Mouse (Mus musculus) embryonic facial prominence, embryonic 10.5 days (tissue): ENCODE data around the gene Wdr62. TPM values are rescaled to one million over a fixed set of nuclear protein-coding genes. Genes with fewer than 3 reads are reported as not detected.

Experiments used
- DNase-seq: peaks from one replicate; pipeline ENCODE4 v3.0.0-alpha.2; 2017; ENCODE audit warnings: low spot score
- H3K27ac ChIP-seq: fragments of 300-500 bp; sonication (generic); replicated peaks from 2 replicates; pipeline ENCODE4 v1.5.1; 2016; ENCODE audit warnings: mild to moderate bottlenecking
- H3K27me3 ChIP-seq: fragments of 300-500 bp; sonication (generic); replicated peaks from 2 replicates; pipeline ENCODE4 v1.6.1; 2016; ENCODE audit warnings: low read depth, mild to moderate bottlenecking; ENCODE audit not compliant: poor library complexity, severe bottlenecking
- H3K36me3 ChIP-seq: fragments of 300-500 bp; sonication (generic); replicated peaks from 2 replicates; pipeline ENCODE4 v1.6.1; 2016; ENCODE audit warnings: mild to moderate bottlenecking, moderate library complexity
- H3K4me1 ChIP-seq: fragments of 300-500 bp; sonication (generic); 2 replicates; pipeline ENCODE4 v1.6.1; 2016
- H3K4me3 ChIP-seq: fragments of 300-500 bp; sonication (generic); 2 replicates; pipeline ENCODE4 v1.5.1; 2016; ENCODE audit warnings: mild to moderate bottlenecking, moderate library complexity
- H3K9me3 ChIP-seq: fragments of 300-500 bp; sonication (generic); 2 replicates; pipeline ENCODE4 v1.6.1; 2016; ENCODE audit warnings: mild to moderate bottlenecking
- WGBS: fragments of 180-500 bp; shearing (Covaris S2); methylation state at CpG from one replicate; pipeline ENCODE4 v1.1.7; 2016; 5-methylcytosine and 5-hydroxymethylcytosine counted together
- polyA plus RNA-seq: library from polyadenylated mRNA; unstranded; fragments of >200 nt; fragmentation: Nextera tagmentation; extraction: Ambion mirVana; gene quantifications from 2 replicates; pipeline ENCODE4 v1.2.1, GENCODE M21; 2016

Wdr62 gene
- 17.8 and 18.2 TPM in 2 replicates for polyA plus RNA-seq

DNA sequence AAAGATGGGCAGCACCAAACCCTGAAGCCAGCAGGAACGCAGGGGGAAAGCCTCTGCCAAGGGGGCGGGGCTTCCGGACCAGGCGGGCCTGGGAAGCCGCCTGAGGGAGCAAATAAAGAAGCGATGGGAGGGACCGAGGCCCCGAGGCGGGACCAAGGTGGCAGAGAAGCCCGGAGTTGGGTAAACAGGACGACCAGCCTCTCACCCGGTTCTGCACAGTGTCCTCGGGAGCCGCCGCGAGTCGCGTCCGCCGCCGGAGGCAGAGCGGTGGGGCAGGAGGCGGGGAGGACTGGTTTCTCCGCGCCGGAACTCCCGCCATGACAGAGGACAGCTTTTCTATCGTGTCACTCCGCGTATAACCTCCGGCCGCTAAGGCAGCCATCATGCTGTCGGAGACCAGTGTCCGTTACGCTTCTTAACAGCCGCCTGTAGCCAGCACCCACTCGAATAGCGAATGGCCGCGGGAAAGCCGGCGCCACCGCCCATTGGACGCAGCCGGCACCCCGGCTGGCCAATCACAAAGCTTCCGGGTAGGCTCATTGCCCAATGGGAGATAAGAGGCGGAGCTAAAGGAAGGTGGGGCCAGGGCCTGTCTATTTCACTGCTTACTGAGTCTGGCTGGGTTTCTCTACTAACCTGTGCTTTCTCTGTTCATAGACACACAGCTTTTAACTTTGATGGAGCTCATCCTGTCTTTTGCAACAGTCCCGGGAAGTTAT lies at the start of gene Wdr62, which contains the start of gene Thap8:
TSS of gene Wdr62 (minus strand) at position 469 of the 719 bp plus-strand sequence.
TSS of gene Thap8 (plus strand) at position 144 of the 719 bp plus-strand sequence.
- peak; percentile 95 for DNase-seq
- H3K36me3 ChIP-seq = no peaks in the 10 kb centered on the region
- H3K9me3 ChIP-seq = no peaks in the 10 kb centered on the region
- no peaks in the 10 kb centered on the region for H3K27me3 ChIP-seq
- under 1% methylated on average over 49 of the region's 49 CpGs for WGBS
- H3K4me1 ChIP-seq = peaks cover 20% of the 10 kb centered on the region
- H3K27ac ChIP-seq = peak within 1 kb of the TSS; percentile 86
- H3K4me3 ChIP-seq = peak within 1 kb of the TSS; percentile 78

DNA sequence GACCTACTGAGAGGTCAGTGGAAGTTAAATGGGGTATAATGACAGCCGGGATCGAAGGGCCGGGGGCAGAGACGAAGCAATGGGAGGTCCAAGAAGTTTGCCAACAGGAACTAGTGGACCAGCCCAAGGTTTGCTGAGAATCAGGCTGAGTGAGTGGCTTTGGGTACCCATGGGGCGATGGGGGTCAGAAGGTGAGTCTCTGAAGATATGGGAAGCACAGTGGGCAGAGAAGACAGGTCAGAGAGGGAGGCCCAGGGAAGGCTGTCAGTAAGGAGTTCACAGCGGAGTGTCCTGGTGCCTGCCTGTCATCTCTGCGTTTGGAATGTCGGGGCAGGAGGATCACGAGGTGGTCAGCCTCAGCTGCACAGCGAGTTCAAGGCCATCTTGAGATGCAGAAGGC lies 48.2 kb upstream of the Wdr62 start:
- Histone ChIP-seq H3K4me3 (no peak overlapping the region), H3K27me3 (peaks cover 12% of the 10 kb centered on the region), H3K36me3 (no peaks in the 10 kb centered on the region), H3K4me1 (peaks cover 19% of the 10 kb centered on the region), H3K27ac (no peak overlapping the region), H3K9me3 (peaks cover 5% of the 10 kb centered on the region; the same call in 1 of the 2 replicates)
- WGBS = 49% methylated on average over 10 of the region's 10 CpGs
- no peak for DNase-seq

DNA sequence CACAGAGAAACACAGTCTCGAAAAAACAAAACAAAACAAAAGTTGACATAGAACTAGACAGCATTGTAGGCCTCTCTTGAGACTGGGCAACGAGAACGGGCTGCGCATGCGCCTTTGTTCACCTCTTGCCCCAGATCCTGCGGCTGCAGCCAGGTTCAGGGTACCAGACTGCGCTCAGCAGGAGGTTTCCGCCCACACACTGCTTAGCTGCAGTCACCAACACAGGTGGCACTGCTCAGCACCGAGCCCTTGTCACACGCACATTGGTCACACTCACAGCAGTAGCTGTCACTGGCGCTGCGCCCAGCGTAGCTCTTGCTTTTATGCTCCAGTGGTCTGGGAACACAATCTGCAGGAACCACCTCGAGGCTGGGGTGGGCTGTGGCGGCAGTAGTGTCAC lies 46.9 kb upstream of the Wdr62 start:
- WGBS = 67% methylated on average over 15 of the region's 15 CpGs
- H3K9me3 ChIP-seq = peaks cover 5% of the 10 kb centered on the region; the same call in 1 of the 2 replicates
- H3K27ac ChIP-seq = no peak overlapping the region
- no peaks in the 10 kb centered on the region for H3K27me3 ChIP-seq
- no peak overlapping the region for H3K4me3 ChIP-seq
- H3K36me3 ChIP-seq = no peaks in the 10 kb centered on the region
- peaks cover 24% of the 10 kb centered on the region for H3K4me1 ChIP-seq
- no peak for DNase-seq

DNA sequence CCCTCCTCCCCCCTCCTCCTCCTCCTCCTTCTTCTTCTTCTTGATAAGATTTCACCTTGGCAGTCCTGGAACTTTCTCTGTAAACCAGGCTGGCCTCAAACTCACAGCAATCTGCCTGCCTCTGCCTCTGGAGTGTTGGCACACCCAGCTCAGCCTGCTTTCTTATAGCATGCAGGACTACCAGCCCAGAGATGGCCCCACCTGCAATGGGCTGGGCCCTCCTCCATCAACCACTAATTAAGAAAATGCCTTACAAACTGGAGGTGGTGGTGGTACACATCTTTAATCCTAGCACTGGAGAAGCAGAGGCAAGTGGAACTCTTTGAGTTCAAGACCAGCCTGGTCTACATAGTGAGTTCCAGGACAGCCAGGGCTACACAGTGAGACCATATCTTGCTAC lies 46.2 kb upstream of the Wdr62 start:
- no peak for DNase-seq
- H3K4me1 ChIP-seq = peaks cover 18% of the 10 kb centered on the region
- H3K36me3 ChIP-seq = no peaks in the 10 kb centered on the region
- H3K4me3 ChIP-seq = no peak overlapping the region
- no peaks in the 10 kb centered on the region for H3K27me3 ChIP-seq
- no peak overlapping the region for H3K27ac ChIP-seq
- peaks cover 5% of the 10 kb centered on the region; the same call in 1 of the 2 replicates for H3K9me3 ChIP-seq

DNA sequence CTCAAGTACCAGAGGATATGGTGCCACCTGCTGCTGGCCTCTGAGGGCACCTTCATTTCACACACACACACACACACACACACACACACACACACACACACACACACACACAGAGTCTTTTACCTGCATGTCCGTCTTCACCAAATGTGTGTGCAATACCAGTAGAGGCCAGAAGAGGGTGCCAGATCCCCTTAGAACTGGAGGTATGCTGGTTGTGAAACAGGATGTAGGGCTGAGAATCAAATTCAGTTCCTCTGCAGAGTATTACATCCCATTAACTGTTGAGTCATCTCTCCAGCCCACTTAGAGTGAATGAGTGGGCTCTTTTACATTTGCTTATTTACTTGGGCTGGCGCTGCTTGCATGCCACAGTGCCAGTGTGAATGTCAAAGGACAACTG lies 45.1 kb upstream of the Wdr62 start:
- no peak overlapping the region for H3K27ac ChIP-seq
- peak; percentile 63 for DNase-seq
- H3K4me1 ChIP-seq = peaks cover 23% of the 10 kb centered on the region
- H3K4me3 ChIP-seq = no peak overlapping the region
- H3K36me3 ChIP-seq = no peaks in the 10 kb centered on the region
- 37% methylated on average over 2 of the region's 2 CpGs for WGBS
- H3K9me3 ChIP-seq = peaks cover 5% of the 10 kb centered on the region; the same call in 1 of the 2 replicates
- no peaks in the 10 kb centered on the region for H3K27me3 ChIP-seq

DNA sequence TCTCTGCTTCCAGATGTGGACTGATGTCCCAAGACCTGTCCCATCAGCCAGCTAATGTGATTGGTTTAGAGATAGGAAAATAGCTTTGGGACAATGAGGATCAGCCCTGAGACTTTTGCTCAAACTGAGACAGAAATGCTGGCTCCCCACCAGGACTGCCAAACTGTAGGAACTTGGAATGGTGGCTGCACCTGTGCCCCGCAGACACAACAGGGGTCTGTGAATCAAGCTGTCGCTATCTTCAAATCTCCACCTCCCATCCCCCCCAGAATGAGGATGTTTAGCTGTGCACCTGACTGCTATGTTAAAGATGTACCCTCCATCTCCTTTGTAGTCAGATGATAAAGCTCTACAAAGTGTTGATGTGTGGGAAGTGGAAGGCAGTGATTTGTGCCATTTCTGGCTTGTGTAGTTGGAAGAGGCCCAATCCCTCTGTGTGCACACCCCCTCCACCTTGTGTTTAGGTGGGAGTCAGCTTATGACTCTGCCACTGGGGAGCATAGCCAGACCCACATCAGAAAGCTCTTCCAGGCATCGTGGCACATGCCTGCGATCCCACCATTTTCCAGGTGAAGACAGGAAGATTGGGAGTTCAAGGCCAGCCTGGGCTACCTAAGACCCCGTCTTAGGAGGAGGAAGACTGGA lies 44.2 kb upstream of the Wdr62 start:
- no peak for DNase-seq
- H3K4me3 ChIP-seq = no peak overlapping the region
- no peak overlapping the region for H3K27ac ChIP-seq
- H3K4me1 ChIP-seq = peaks cover 23% of the 10 kb centered on the region
- H3K36me3 ChIP-seq = peaks cover 8% of the 10 kb centered on the region; the same call in 1 of the 2 replicates
- H3K27me3 ChIP-seq = no peaks in the 10 kb centered on the region
- H3K9me3 ChIP-seq = peaks cover 5% of the 10 kb centered on the region; the same call in 1 of the 2 replicates
- 82% methylated on average over 5 of the region's 5 CpGs for WGBS

DNA sequence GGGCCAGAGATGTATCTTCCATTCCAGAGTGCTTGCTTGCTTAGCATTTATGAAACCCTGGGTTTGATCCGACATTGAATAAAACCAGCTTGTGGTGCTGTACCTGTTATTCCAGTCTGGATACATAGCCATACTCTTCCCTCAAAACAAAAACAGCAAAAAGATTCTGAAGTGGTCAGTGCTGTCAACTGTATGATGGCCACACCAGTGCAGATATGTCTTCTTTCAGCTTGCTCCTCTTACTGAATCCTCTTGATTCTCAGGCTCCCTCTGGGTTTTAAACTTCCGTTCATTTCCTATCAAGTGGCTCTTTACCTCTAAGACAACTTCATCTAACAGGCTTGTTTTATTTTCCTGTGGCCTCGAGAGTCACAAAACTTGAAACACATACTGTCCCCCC lies 43.6 kb upstream of the Wdr62 start, which contains the start of gene Sdhaf1:
TSS of gene Sdhaf1 (minus strand) at position 101 of the 400 bp plus-strand sequence.
- H3K9me3 ChIP-seq = peaks cover 5% of the 10 kb centered on the region; the same call in 1 of the 2 replicates
- H3K36me3 ChIP-seq = peaks cover 14% of the 10 kb centered on the region
- peaks cover 22% of the 10 kb centered on the region for H3K4me1 ChIP-seq
- peak within 1 kb of the TSS; percentile 73 for H3K4me3 ChIP-seq
- H3K27ac ChIP-seq = peak within 1 kb of the TSS; percentile 90
- no peaks in the 10 kb centered on the region for H3K27me3 ChIP-seq
- 75% methylated on average over 3 of the region's 3 CpGs for WGBS
- DNase-seq = no peak

DNA sequence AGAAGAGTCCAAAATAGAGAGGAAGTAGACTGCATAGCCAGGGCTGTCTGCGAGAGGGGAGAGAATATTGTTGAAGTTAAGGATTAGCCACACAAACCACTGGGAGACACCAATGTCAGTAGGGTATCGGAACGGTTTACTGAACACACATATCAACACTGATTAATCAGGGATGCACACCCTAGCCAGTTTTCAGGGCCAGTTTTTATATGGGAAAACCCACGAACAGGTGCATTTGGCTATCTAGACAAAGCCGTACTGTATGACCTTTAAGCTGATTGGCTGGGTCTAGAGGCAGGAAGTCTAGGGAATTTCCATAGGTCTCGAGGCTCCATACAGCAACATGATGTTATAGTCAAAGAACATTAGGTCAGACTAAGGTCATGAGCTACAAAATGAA lies 42.6 kb upstream of the Wdr62 start:
- Histone ChIP-seq H3K4me3 (peak overlapping the region; percentile 73), H3K36me3 (peaks cover 23% of the 10 kb centered on the region), H3K27me3 (no peaks in the 10 kb centered on the region), H3K9me3 (peaks cover 5% of the 10 kb centered on the region; the same call in 1 of the 2 replicates), H3K27ac (peak overlapping the region; percentile 90), H3K4me1 (peaks cover 16% of the 10 kb centered on the region)
- 37% methylated on average over 6 of the region's 6 CpGs for WGBS
- no peak for DNase-seq

DNA sequence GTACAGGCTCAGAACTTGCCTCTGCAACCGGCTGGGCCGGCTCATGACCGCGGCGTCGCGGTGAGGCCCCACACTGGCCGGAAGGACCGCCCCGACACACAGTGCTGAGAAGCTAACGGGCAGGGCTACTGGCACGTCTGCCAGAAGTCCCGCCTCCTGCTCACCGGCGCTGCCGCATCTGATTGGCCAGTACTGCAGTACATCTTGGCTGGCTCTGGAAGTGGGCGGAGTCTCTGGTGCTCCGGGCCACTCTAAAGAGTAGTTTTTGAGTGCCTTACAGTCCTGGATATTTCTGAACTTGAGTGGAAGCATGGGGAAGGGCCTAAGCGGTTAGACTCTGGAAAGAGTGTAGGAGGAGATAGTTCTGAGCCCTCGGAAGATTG lies 42.1 kb upstream of the Wdr62 start:
- DNase-seq = peak; percentile 98
- Histone ChIP-seq H3K27ac (peak overlapping the region; percentile 90), H3K9me3 (peaks cover 5% of the 10 kb centered on the region; the same call in 1 of the 2 replicates), H3K27me3 (no peaks in the 10 kb centered on the region), H3K4me3 (peak overlapping the region; percentile 73), H3K36me3 (peaks cover 29% of the 10 kb centered on the region), H3K4me1 (peaks cover 16% of the 10 kb centered on the region)
- WGBS = under 1% methylated on average over 20 of the region's 20 CpGs

DNA sequence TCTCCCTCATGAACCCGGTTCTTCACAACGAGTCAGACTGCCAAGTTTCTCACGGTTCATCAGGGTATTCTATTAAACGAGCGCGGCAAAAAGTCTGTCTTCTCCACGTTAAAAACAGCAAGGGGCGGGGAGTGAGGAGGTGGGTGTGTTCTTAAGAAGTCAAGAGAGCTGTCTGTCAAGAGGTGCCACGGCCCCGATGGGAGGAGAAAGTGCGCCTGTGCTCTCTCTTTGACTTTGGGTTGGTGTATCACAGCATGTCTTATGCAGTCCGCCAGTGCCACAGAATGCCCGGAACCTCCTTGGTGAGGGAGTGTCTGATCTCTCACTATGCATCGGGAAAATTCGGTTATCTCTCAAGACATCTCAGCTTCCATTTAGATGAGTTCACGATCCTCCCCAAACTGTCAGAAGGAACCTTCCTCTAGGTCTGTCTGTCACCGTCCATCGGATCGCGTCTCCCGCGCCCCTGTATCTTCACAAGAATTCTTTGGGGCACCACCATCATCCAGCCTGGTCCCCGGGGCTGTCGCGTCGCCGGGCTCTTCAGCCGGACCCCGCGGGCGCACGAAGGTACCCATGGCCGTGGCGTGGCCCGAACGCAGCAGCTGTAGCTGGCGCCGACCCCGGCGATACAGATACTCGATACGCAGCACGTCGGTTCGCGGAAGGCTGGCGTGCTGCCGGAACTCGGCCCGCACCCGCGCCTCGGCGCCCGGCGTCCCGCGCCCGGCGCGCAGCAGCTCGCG lies 41.5 kb upstream of the Wdr62 start, which contains the start of gene E130208F15Rik:
TSS of gene E130208F15Rik (plus strand) at position 202 of the 746 bp plus-strand sequence.
- peak within 1 kb of the TSS; percentile 90 for H3K27ac ChIP-seq
- DNase-seq = peak; percentile 76
- peaks cover 35% of the 10 kb centered on the region for H3K36me3 ChIP-seq
- WGBS = under 1% methylated on average over 63 of the region's 63 CpGs
- H3K4me3 ChIP-seq = peak within 1 kb of the TSS; percentile 73
- H3K4me1 ChIP-seq = peaks cover 16% of the 10 kb centered on the region
- peaks cover 5% of the 10 kb centered on the region; the same call in 1 of the 2 replicates for H3K9me3 ChIP-seq
- H3K27me3 ChIP-seq = no peaks in the 10 kb centered on the region

DNA sequence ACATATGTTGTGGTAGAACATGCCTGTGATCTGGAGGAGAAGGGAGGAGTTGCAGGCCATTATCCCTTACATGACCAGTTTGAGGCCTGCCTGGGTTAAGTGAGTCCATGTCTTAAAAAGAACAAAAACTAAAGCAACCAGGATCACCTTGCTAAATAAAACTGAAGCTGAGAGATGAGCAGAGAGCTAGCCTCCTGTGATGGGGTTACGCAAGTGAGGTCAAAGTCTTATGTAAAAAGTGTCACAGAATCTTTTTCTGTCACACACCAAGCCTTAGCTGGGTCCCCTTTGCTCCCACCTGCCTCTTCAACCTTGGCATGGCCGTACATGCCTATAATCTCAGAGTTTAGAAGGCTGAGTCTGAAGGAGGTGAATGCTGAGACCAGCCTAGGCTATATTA lies 40.7 kb upstream of the Wdr62 start:
- H3K36me3 ChIP-seq = peaks cover 39% of the 10 kb centered on the region
- H3K4me3 ChIP-seq = peak overlapping the region; percentile 73
- no peaks in the 10 kb centered on the region for H3K27me3 ChIP-seq
- no peak overlapping the region for H3K27ac ChIP-seq
- peaks cover 5% of the 10 kb centered on the region; the same call in 1 of the 2 replicates for H3K9me3 ChIP-seq
- WGBS = 86% methylated on average over 2 of the region's 2 CpGs
- peaks cover 18% of the 10 kb centered on the region for H3K4me1 ChIP-seq
- DNase-seq = no peak

DNA sequence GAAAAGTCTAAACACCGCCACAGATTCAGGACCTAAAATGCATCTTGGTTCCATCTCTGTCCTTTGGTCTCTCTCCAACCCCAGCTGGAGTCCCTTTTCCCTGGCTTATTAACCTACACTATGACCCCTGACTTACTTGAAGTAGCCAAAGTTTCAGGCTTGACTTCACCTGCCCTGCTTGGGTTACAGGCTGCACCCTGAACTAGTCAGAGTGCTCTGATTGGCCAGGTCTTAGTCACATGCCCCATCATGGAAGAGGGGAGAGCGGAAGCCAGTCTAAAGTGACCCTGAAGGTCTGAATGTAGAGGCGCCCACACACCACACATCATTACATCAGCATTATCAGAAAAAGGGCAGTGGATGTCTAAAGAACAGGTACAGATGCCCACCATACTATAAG lies 37.9 kb upstream of the Wdr62 start:
- Histone ChIP-seq H3K27ac (no peak overlapping the region), H3K4me3 (no peak overlapping the region), H3K36me3 (peaks cover 43% of the 10 kb centered on the region), H3K27me3 (no peaks in the 10 kb centered on the region), H3K4me1 (peaks cover 44% of the 10 kb centered on the region), H3K9me3 (no peaks in the 10 kb centered on the region)
- WGBS = 88% methylated on average over 3 of the region's 3 CpGs
- DNase-seq = no peak
